Mouse (Mus musculus): ENCODE results near the gene Ireb2. TPM values are rescaled to one million over a fixed set of nuclear protein-coding genes. Genes with fewer than 3 reads are reported as not detected.
"Not testable (repeated sequence)": the region's sequence is repeated elsewhere in the genome, so short reads cannot be mapped to it uniquely, and the experiment has no call there.

Gene Ireb2
- polyA plus RNA-seq, 1 experiment from 2014 or later, result 55.9 TPM

GRCm38 (mm10) chr9:54946256-54946655 lies 82.7 kb downstream of the Ireb2 start:
- WGBS, result 70% methylated on average over 16 of the region's 16 CpGs
- Histone ChIP-seq H3K9me3 (no peaks in the 10 kb centered on the region), H3K27ac (no peak overlapping the region), H3K4me2 (no peak overlapping the region), H3K4me1 (replicated peaks) (no peaks in the 10 kb centered on the region), H3K9ac (replicated peaks) (no peak overlapping the region), H3K36me3 (0 out of 2 replicates have a peak, but pooled peaks cover 5% of the 10 kb centered on the region), H3K4me3 (replicated peaks) (no peak overlapping the region), H3K27me3 (no peaks in the 10 kb centered on the region)
- ATAC-seq (ENCODE audit: insufficient number of reproducible peaks, insufficient read depth, low FRiP score, low TSS enrichment, low read depth), result no peak

- Histone ChIP-seq H3K9ac (replicated peaks) (no peak overlapping the region), H3K27me3 (no peaks in the 10 kb centered on the region), H3K4me1 (replicated peaks) (peaks cover 12% of the 10 kb centered on the region), H3K9me3 (no peaks in the 10 kb centered on the region), H3K27ac (no peak overlapping the region), H3K36me3 (peaks cover 30% of the 10 kb centered on the region), H3K4me3 (replicated peaks) (no peak overlapping the region), H3K4me2 (no peak overlapping the region)
- no peak for ATAC-seq (ENCODE audit: insufficient number of reproducible peaks, insufficient read depth, low FRiP score, low TSS enrichment, low read depth)
Measured at GRCm38 (mm10) chr9:54949465-54949864, 85.9 kb downstream of the Ireb2 start.

- peaks cover 36% of the 10 kb centered on the region for H3K36me3 ChIP-seq
- not testable (repeated sequence) for H3K27me3 ChIP-seq, H3K9me3 ChIP-seq
- ATAC-seq (ENCODE audit: insufficient number of reproducible peaks, insufficient read depth, low FRiP score, low TSS enrichment, low read depth), result peak; percentile 43; the same call in 1 of the 2 replicates
- H3K4me1 ChIP-seq (replicated peaks), result peaks cover 12% of the 10 kb centered on the region
- H3K4me2 ChIP-seq, result peak overlapping the region; percentile 60
- peak overlapping the region; percentile 52; the same call in 1 of the 2 replicates for H3K9ac ChIP-seq (replicated peaks)
- H3K4me3 ChIP-seq (replicated peaks), result peak overlapping the region; percentile 88
- WGBS, result 52% methylated on average over 8 of the region's 8 CpGs
- H3K27ac ChIP-seq, result peak overlapping the region; percentile 96
Measured at GRCm38 (mm10) chr9:54950162-54950561, 86.6 kb downstream of the Ireb2 start.

- WGBS, result under 1% methylated on average over 65 of the region's 65 CpGs
- peak within 1 kb of the TSS; percentile 88 for H3K4me3 ChIP-seq (replicated peaks)
- peaks cover 42% of the 10 kb centered on the region for H3K36me3 ChIP-seq
- ATAC-seq (ENCODE audit: insufficient number of reproducible peaks, insufficient read depth, low FRiP score, low TSS enrichment, low read depth), result peak; percentile 100
- H3K27me3 ChIP-seq, result no peaks in the 10 kb centered on the region
- peak within 1 kb of the TSS; percentile 96 for H3K27ac ChIP-seq
- peak within 1 kb of the TSS; percentile 60 for H3K4me2 ChIP-seq
- no peaks in the 10 kb centered on the region for H3K9me3 ChIP-seq
- H3K4me1 ChIP-seq (replicated peaks), result peaks cover 12% of the 10 kb centered on the region
- H3K9ac ChIP-seq (replicated peaks), result peak within 1 kb of the TSS; percentile 87
Measured at GRCm38 (mm10) chr9:54950575-54951321, 87.2 kb downstream of the Ireb2 start, which contains the start of the genes Psma4 and AY074887. Gene Psma4 (plus strand): TSS chr9:54950790. Gene AY074887 (minus strand): TSS chr9:54950998.

- peaks cover 39% of the 10 kb centered on the region for H3K36me3 ChIP-seq
- H3K27ac ChIP-seq, result no peak overlapping the region
- WGBS, result 94% methylated on average over 4 of the region's 4 CpGs
- no peak overlapping the region for H3K4me2 ChIP-seq
- H3K4me1 ChIP-seq (replicated peaks), result no peaks in the 10 kb centered on the region
- H3K9me3 ChIP-seq, result peaks cover 7% of the 10 kb centered on the region; the same call in 1 of the 2 replicates
- H3K9ac ChIP-seq (replicated peaks), result no peak overlapping the region
- no peak overlapping the region for H3K4me3 ChIP-seq (replicated peaks)
- ATAC-seq (ENCODE audit: insufficient number of reproducible peaks, insufficient read depth, low FRiP score, low TSS enrichment, low read depth), result no peak
- no peaks in the 10 kb centered on the region for H3K27me3 ChIP-seq
Measured at GRCm38 (mm10) chr9:54961059-54961458, 97.5 kb downstream of the Ireb2 start.

Other genes starting within 250 kb of the Ireb2 start
- 0.12 and 0.20 TPM in 2 replicates for gene Acsbg1, start 201.9 kb upstream of the Ireb2 start, polyA plus RNA-seq (2016; fragmentation: Nextera tagmentation; extraction: Ambion mirVana)
- gene Dnaja4, start 164.9 kb upstream of the Ireb2 start, polyA plus RNA-seq (2016; fragmentation: Nextera tagmentation; extraction: Ambion mirVana), result 5.6 and 6.9 TPM in 2 replicates
- 155 and 166 TPM in 2 replicates for gene Wdr61, start 129.3 kb upstream of the Ireb2 start, polyA plus RNA-seq (2016; fragmentation: Nextera tagmentation; extraction: Ambion mirVana)
- gene Crabp1, start 99.0 kb upstream of the Ireb2 start, polyA plus RNA-seq (2016; fragmentation: Nextera tagmentation; extraction: Ambion mirVana), result 302 and 358 TPM in 2 replicates
- 6.3 and 7.6 TPM in 2 replicates for gene Hykk, start 53.5 kb downstream of the Ireb2 start, polyA plus RNA-seq (2016; fragmentation: Nextera tagmentation; extraction: Ambion mirVana)
- 311 and 312 TPM in 2 replicates for gene Psma4, start 87.0 kb downstream of the Ireb2 start, polyA plus RNA-seq (2016; fragmentation: Nextera tagmentation; extraction: Ambion mirVana)
- gene AY074887, start 87.2 kb downstream of the Ireb2 start, polyA plus RNA-seq (2016; fragmentation: Nextera tagmentation; extraction: Ambion mirVana), result 1.2 and 1.4 TPM in 2 replicates
- gene Chrna5, start 117.1 kb downstream of the Ireb2 start, polyA plus RNA-seq (2016; fragmentation: Nextera tagmentation; extraction: Ambion mirVana), result 0.96 and 1.1 TPM in 2 replicates
- 0.08 TPM in 1 of 2 replicates, not detected in the other for gene Chrna3, start 162.8 kb downstream of the Ireb2 start, polyA plus RNA-seq (2016; fragmentation: Nextera tagmentation; extraction: Ambion mirVana)
- gene Chrnb4, start 185.0 kb downstream of the Ireb2 start, polyA plus RNA-seq (2016; fragmentation: Nextera tagmentation; extraction: Ambion mirVana), result 0.13 TPM in 1 of 2 replicates, not detected in the other

Measured in limb, embryonic 12.5 days (tissue).